Mouse (Mus musculus) neural tube, embryonic 14.5 days (tissue): Measurements from ENCODE around the gene Txlna. TPM values are rescaled to one million over a fixed set of nuclear protein-coding genes. Genes with fewer than 3 reads are reported as not detected.
A peak's percentile ranks its signal among the peaks of the same experiment; 100 is the strongest.

Experiments used
- ATAC-seq: fragments of 200-750 bp; cut with Nextera tagmentation; 2 replicates; pipeline ENCODE4 v1.8.0; 2017; ENCODE audit warnings: low read depth, mild to moderate bottlenecking, moderate TSS enrichment, moderate library complexity
- H3K27ac ChIP-seq: fragments of 300-500 bp; sonication (generic); 2 replicates; pipeline ENCODE4 v1.5.1; 2014; ENCODE audit warnings: low read depth, mild to moderate bottlenecking, control low read depth, low read length, moderate library complexity, mixed read lengths
- H3K27me3 ChIP-seq: fragments of 300-500 bp; sonication (generic); 2 replicates; pipeline ENCODE4 v1.6.1; 2014; ENCODE audit warnings: low read length; ENCODE audit not compliant: control insufficient read depth, insufficient read depth
- H3K36me3 ChIP-seq: fragments of 300-500 bp; sonication (generic); 2 replicates; pipeline ENCODE4 v1.6.1; 2014; ENCODE audit warnings: low read length, mixed read lengths; ENCODE audit not compliant: control insufficient read depth, insufficient read depth
- H3K4me1 ChIP-seq: fragments of 300-500 bp; sonication (generic); 2 replicates; pipeline ENCODE4 v1.6.1; 2014; ENCODE audit warnings: low read length; ENCODE audit not compliant: control insufficient read depth, insufficient read depth
- H3K4me2 ChIP-seq: fragments of 300-500 bp; sonication (generic); 2 replicates; pipeline ENCODE4 v1.6.1; 2014; ENCODE audit warnings: mild to moderate bottlenecking, low read depth, low read length, control low read depth
- H3K4me3 ChIP-seq: fragments of 300-500 bp; sonication (generic); 2 replicates; pipeline ENCODE4 v1.5.1; 2014; ENCODE audit warnings: low read depth, low read length, control low read depth, mixed read lengths
- H3K9ac ChIP-seq: fragments of 300-500 bp; sonication (generic); replicated peaks from 2 replicates; pipeline ENCODE4 v1.6.1; 2014; ENCODE audit warnings: low read depth, mild to moderate bottlenecking, control low read depth, low read length, mixed read lengths
- H3K9me3 ChIP-seq: fragments of 300-500 bp; sonication (generic); 2 replicates; pipeline ENCODE4 v1.6.1; 2016; ENCODE audit warnings: low read length; ENCODE audit not compliant: control insufficient read depth
- WGBS: fragments of 180-500 bp; shearing (Covaris S2); extraction: QIAGEN DNeasy Blood & Tissue Kit; methylation state at CpG from one replicate; pipeline ENCODE4 v1.1.7; 2014; 5-methylcytosine and 5-hydroxymethylcytosine counted together
- polyA plus RNA-seq: library from polyadenylated mRNA; unstranded; fragments of >200 nt; fragmentation: Nextera tagmentation; extraction: Ambion mirVana; gene quantifications from 2 replicates; pipeline ENCODE4 v1.2.1, GENCODE M21; 2014

The Txlna gene
- polyA plus RNA-seq, result 40.1 and 46.0 TPM in 2 replicates

GRCm38 (mm10) chr4:129640638-129641467, at the start of gene Txlna:
Gene Txlna, minus strand, starts transcription at chr4:129641065.
- H3K27ac ChIP-seq, result peak within 1 kb of the TSS; percentile 90
- peak; percentile 97 for ATAC-seq
- H3K4me3 ChIP-seq, result peak within 1 kb of the TSS; percentile 47
- WGBS, result under 1% methylated on average over 45 of the region's 60 CpGs
- H3K36me3 ChIP-seq, result peaks cover 28% of the 10 kb centered on the region
- peak within 1 kb of the TSS; percentile 89 for H3K4me2 ChIP-seq
- peak within 1 kb of the TSS; percentile 65 for H3K9ac ChIP-seq
- no peaks in the 10 kb centered on the region for H3K9me3 ChIP-seq
- no peaks in the 10 kb centered on the region for H3K27me3 ChIP-seq
- H3K4me1 ChIP-seq, result peaks cover 13% of the 10 kb centered on the region

GRCm38 (mm10) chr4:129684531-129684930, 43.7 kb upstream of the Txlna start:
- Histone ChIP-seq H3K36me3 (peaks cover 72% of the 10 kb centered on the region), H3K27ac (no peak overlapping the region), H3K9ac (no peak overlapping the region), H3K4me3 (no peak overlapping the region), H3K4me2 (no peak overlapping the region), H3K4me1 (no peaks in the 10 kb centered on the region), H3K27me3 (no peaks in the 10 kb centered on the region), H3K9me3 (no peaks in the 10 kb centered on the region)
- 95% methylated on average over 6 of the region's 6 CpGs for WGBS
- no peak for ATAC-seq

- peaks cover 71% of the 10 kb centered on the region for H3K36me3 ChIP-seq
- H3K4me2 ChIP-seq, result no peak overlapping the region
- H3K9me3 ChIP-seq, result no peaks in the 10 kb centered on the region
- no peak overlapping the region for H3K9ac ChIP-seq
- no peaks in the 10 kb centered on the region for H3K4me1 ChIP-seq
- no peak overlapping the region for H3K27ac ChIP-seq
- no peak for ATAC-seq
- H3K4me3 ChIP-seq, result no peak overlapping the region
- 87% methylated on average over 11 of the region's 11 CpGs for WGBS
- no peaks in the 10 kb centered on the region for H3K27me3 ChIP-seq
Measured at GRCm38 (mm10) chr4:129683901-129684493, 43.1 kb upstream of the Txlna start.

- Histone ChIP-seq H3K4me2 (no peak overlapping the region), H3K4me1 (no peaks in the 10 kb centered on the region), H3K9ac (no peak overlapping the region), H3K36me3 (peaks cover 72% of the 10 kb centered on the region), H3K27ac (no peak overlapping the region), H3K4me3 (no peak overlapping the region), H3K27me3 (no peaks in the 10 kb centered on the region), H3K9me3 (no peaks in the 10 kb centered on the region)
- no peak for ATAC-seq
- 98% methylated on average over 11 of the region's 11 CpGs for WGBS
Measured at GRCm38 (mm10) chr4:129681837-129682236, 41.0 kb upstream of the Txlna start.

GRCm38 (mm10) chr4:129672878-129673449, 32.1 kb upstream of the Txlna start:
- WGBS, result 10% methylated on average over 10 of the region's 10 CpGs
- Histone ChIP-seq H3K4me2 (peak overlapping the region; percentile 91), H3K27ac (peak overlapping the region; percentile 90)

GRCm38 (mm10) chr4:129672083-129672877, 31.4 kb upstream of the Txlna start, which contains the start of gene Kpna6:
Gene Kpna6, minus strand, starts transcription at chr4:129672767.
- Histone ChIP-seq H3K4me1 (no peaks in the 10 kb centered on the region; the same call in 1 of the 2 replicates), H3K36me3 (peaks cover 14% of the 10 kb centered on the region), H3K4me3 (peak within 1 kb of the TSS; percentile 99), H3K27ac (peak within 1 kb of the TSS; percentile 90), H3K27me3 (no peaks in the 10 kb centered on the region; the same call in 1 of the 2 replicates), H3K9ac (peak within 1 kb of the TSS; percentile 84), H3K4me2 (peak within 1 kb of the TSS; percentile 91), H3K9me3 (no peaks in the 10 kb centered on the region)
- WGBS, result under 1% methylated on average over 59 of the region's 65 CpGs
- peak; percentile 92 for ATAC-seq

More at GRCm38 (mm10) chr4:129672878-129673449, 32.1 kb upstream of the Txlna start:
- no peaks in the 10 kb centered on the region; the same call in 1 of the 2 replicates for H3K27me3 ChIP-seq
- H3K9me3 ChIP-seq, result no peaks in the 10 kb centered on the region
- H3K4me3 ChIP-seq, result peak overlapping the region; percentile 99
- peaks cover 16% of the 10 kb centered on the region for H3K36me3 ChIP-seq
- no peaks in the 10 kb centered on the region; the same call in 1 of the 2 replicates for H3K4me1 ChIP-seq
- no peak for ATAC-seq
- H3K9ac ChIP-seq, result peak overlapping the region; percentile 84

GRCm38 (mm10) chr4:129671491-129672082, 30.7 kb upstream of the Txlna start:
- H3K4me1 ChIP-seq, result no peaks in the 10 kb centered on the region; the same call in 1 of the 2 replicates
- H3K27me3 ChIP-seq, result no peaks in the 10 kb centered on the region; the same call in 1 of the 2 replicates
- H3K4me2 ChIP-seq, result peak overlapping the region; percentile 91
- no peak for ATAC-seq
- no peaks in the 10 kb centered on the region for H3K9me3 ChIP-seq
- 8% methylated on average over 12 of the region's 12 CpGs for WGBS
- H3K9ac ChIP-seq, result peak overlapping the region; percentile 84
- H3K4me3 ChIP-seq, result peak overlapping the region; percentile 99
- H3K36me3 ChIP-seq, result peaks cover 10% of the 10 kb centered on the region
- H3K27ac ChIP-seq, result peak overlapping the region; percentile 90

GRCm38 (mm10) chr4:129662255-129662813, 21.5 kb upstream of the Txlna start:
- WGBS, result 79% methylated on average over 3 of the region's 3 CpGs
- Histone ChIP-seq H3K9me3 (no peaks in the 10 kb centered on the region), H3K36me3 (peaks cover 25% of the 10 kb centered on the region)

More at GRCm38 (mm10) chr4:129662255-129662813, 21.5 kb upstream of the Txlna start:
- Histone ChIP-seq H3K27ac (no peak overlapping the region), H3K4me2 (no peak overlapping the region), H3K27me3 (no peaks in the 10 kb centered on the region), H3K9ac (no peak overlapping the region), H3K4me1 (no peaks in the 10 kb centered on the region), H3K4me3 (no peak overlapping the region)
- no peak for ATAC-seq
